Mouse (Mus musculus): ENCODE data around the gene Gm17018. TPM values are rescaled to one million over a fixed set of nuclear protein-coding genes. Genes with fewer than 3 reads are reported as not detected.
A peak's percentile ranks its signal among the peaks of the same experiment; 100 is the strongest.

Gm17018 gene
- polyA plus RNA-seq, 1 experiment from 2014 or later, result 30.4 TPM

GRCm38 (mm10) chr19:45527931-45528534, 32.4 kb upstream of the Gm17018 start:
- H3K27ac ChIP-seq (replicated peaks), result no peak overlapping the region
- no peak for DNase-seq (ENCODE audit: low spot score)
- no peaks in the 10 kb centered on the region for H3K27me3 ChIP-seq (ENCODE audit: control insufficient read depth, insufficient read depth, low read length)
- no peak overlapping the region for H3K9ac ChIP-seq (ENCODE audit: low read length)
- H3K4me1 ChIP-seq (replicated peaks; ENCODE audit: control insufficient read depth, insufficient read depth), result no peaks in the 10 kb centered on the region
- 83% methylated on average over 10 of the region's 10 CpGs for WGBS
- no peaks in the 10 kb centered on the region for H3K9me3 ChIP-seq (ENCODE audit: control insufficient read depth, low read length)
- no peak for ATAC-seq (ENCODE audit: low FRiP score, low TSS enrichment)
- peaks cover 5% of the 10 kb centered on the region; the same call in 1 of the 2 replicates for H3K36me3 ChIP-seq (ENCODE audit: control insufficient read depth, insufficient read depth, low read length)
- H3K4me2 ChIP-seq (replicated peaks; ENCODE audit: low read depth), result no peak overlapping the region
- TF ChIP-seq EP300 (optimal IDR thresholded peaks at IDR 0.05) (no peak), CTCF (IDR thresholded peaks at IDR 0.05; ENCODE audit: low read depth) (no peak)
- H3K4me3 ChIP-seq (ENCODE audit: low read depth, low read length), result no peak overlapping the region

GRCm38 (mm10) chr19:45529294-45529693, 31.1 kb upstream of the Gm17018 start:
- Histone ChIP-seq H3K4me3 (ENCODE audit: low read depth, low read length) (no peak overlapping the region), H3K4me2 (replicated peaks; ENCODE audit: low read depth) (no peak overlapping the region), H3K27me3 (ENCODE audit: control insufficient read depth, insufficient read depth, low read length) (no peaks in the 10 kb centered on the region), H3K9me3 (ENCODE audit: control insufficient read depth, low read length) (no peaks in the 10 kb centered on the region), H3K27ac (replicated peaks) (no peak overlapping the region), H3K36me3 (ENCODE audit: control insufficient read depth, insufficient read depth, low read length) (peaks cover 5% of the 10 kb centered on the region; the same call in 1 of the 2 replicates), H3K4me1 (replicated peaks; ENCODE audit: control insufficient read depth, insufficient read depth) (no peaks in the 10 kb centered on the region), H3K9ac (ENCODE audit: low read length) (no peak overlapping the region)
- WGBS, result 75% methylated on average over 5 of the region's 5 CpGs
- ATAC-seq (ENCODE audit: low FRiP score, low TSS enrichment), result no peak
- DNase-seq (ENCODE audit: low spot score), result no peak
- TF ChIP-seq CTCF (IDR thresholded peaks at IDR 0.05; ENCODE audit: low read depth), result no peak
- TF ChIP-seq EP300 (optimal IDR thresholded peaks at IDR 0.05), result no peak

DNA sequence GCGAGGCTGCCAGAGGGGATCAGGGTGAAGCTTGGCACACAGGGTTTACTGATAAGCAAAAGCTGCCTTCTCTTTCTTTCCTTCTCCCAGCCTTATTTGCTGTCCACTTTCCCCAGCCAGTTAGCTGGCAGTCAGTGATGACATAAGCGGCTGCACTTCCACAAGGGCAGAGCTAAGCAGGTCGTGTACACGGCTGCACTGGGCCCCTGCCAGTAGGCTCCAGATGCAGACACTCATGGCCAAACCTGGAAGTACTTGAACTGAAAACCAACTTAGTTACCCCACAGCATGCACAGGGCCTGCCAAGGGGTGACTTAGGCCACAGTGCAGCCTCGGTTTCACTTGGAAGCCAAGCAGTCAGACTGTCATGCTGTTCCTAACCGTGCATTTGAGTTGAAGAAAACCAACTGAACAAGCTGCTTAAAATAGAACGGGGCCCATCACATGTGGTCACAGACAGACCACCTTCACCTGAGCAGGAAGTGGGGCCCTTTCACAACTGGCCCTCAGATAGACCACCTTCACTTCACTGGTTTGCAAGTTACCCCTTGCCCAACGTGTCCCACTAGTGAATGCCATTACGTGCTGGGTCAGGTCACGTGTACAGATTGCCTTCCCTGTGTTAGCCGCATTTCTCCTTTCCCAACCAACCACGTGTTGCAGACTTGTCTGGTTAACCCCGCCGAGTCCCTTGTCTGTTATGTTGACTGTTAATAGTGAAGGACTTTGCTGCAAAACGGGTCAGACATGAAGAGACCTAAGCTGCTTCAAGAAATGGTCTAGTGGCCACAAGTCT, 30.0 kb upstream of the Gm17018 start:
- TF ChIP-seq EP300 (optimal IDR thresholded peaks at IDR 0.05) (no peak), CTCF (IDR thresholded peaks at IDR 0.05; ENCODE audit: low read depth) (no peak)
- DNase-seq (ENCODE audit: low spot score), result peak; percentile 66
- Histone ChIP-seq H3K4me3 (ENCODE audit: low read depth, low read length) (no peak overlapping the region), H3K27ac (replicated peaks) (no peak overlapping the region), H3K4me2 (replicated peaks; ENCODE audit: low read depth) (no peak overlapping the region), H3K27me3 (ENCODE audit: control insufficient read depth, insufficient read depth, low read length) (no peaks in the 10 kb centered on the region), H3K36me3 (ENCODE audit: control insufficient read depth, insufficient read depth, low read length) (peaks cover 5% of the 10 kb centered on the region; the same call in 1 of the 2 replicates), H3K4me1 (replicated peaks; ENCODE audit: control insufficient read depth, insufficient read depth) (no peaks in the 10 kb centered on the region), H3K9me3 (ENCODE audit: control insufficient read depth, low read length) (no peaks in the 10 kb centered on the region), H3K9ac (ENCODE audit: low read length) (no peak overlapping the region)
- peak; percentile 72 for ATAC-seq (ENCODE audit: low FRiP score, low TSS enrichment)
- WGBS, result 62% methylated on average over 15 of the region's 15 CpGs

DNA sequence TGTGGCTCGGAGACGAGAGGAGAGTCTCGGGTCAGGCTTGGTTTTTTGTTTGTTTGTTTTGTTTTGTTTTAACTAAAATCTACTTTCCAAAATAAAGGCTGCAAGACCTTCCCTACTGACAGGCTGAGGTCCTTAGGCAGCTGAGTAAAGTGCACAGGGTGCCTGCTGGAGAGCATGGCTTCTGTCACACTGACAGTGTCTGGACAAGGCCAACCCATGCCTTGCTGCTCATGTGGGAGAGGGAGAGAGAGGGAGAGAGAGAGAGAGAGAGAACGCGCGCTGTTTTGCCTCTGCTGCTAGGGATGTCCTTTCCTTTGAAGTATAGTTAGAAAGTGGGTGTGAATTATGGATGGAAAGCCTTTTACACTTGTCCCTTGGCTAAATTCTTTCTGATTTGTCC, 28.9 kb upstream of the Gm17018 start:
- Histone ChIP-seq H3K27me3 (ENCODE audit: control insufficient read depth, insufficient read depth, low read length) (no peaks in the 10 kb centered on the region), H3K36me3 (ENCODE audit: control insufficient read depth, insufficient read depth, low read length) (peaks cover 5% of the 10 kb centered on the region; the same call in 1 of the 2 replicates), H3K9ac (ENCODE audit: low read length) (no peak overlapping the region), H3K4me3 (ENCODE audit: low read depth, low read length) (no peak overlapping the region), H3K27ac (replicated peaks) (no peak overlapping the region), H3K4me2 (replicated peaks; ENCODE audit: low read depth) (no peak overlapping the region), H3K9me3 (ENCODE audit: control insufficient read depth, low read length) (no peaks in the 10 kb centered on the region), H3K4me1 (replicated peaks; ENCODE audit: control insufficient read depth, insufficient read depth) (no peaks in the 10 kb centered on the region)
- no peak for TF ChIP-seq CTCF (IDR thresholded peaks at IDR 0.05; ENCODE audit: low read depth)
- no peak for TF ChIP-seq EP300 (optimal IDR thresholded peaks at IDR 0.05)
- no peak for DNase-seq (ENCODE audit: low spot score)
- no peak for ATAC-seq (ENCODE audit: low FRiP score, low TSS enrichment)
- WGBS, result 70% methylated on average over 6 of the region's 6 CpGs

GRCm38 (mm10) chr19:45533617-45534016, 26.8 kb upstream of the Gm17018 start:
- ATAC-seq (ENCODE audit: low FRiP score, low TSS enrichment), result no peak
- Histone ChIP-seq H3K36me3 (ENCODE audit: control insufficient read depth, insufficient read depth, low read length) (no peaks in the 10 kb centered on the region), H3K9me3 (ENCODE audit: control insufficient read depth, low read length) (no peaks in the 10 kb centered on the region), H3K9ac (ENCODE audit: low read length) (no peak overlapping the region), H3K4me1 (replicated peaks; ENCODE audit: control insufficient read depth, insufficient read depth) (no peaks in the 10 kb centered on the region), H3K27me3 (ENCODE audit: control insufficient read depth, insufficient read depth, low read length) (no peaks in the 10 kb centered on the region), H3K4me2 (replicated peaks; ENCODE audit: low read depth) (no peak overlapping the region), H3K27ac (replicated peaks) (no peak overlapping the region), H3K4me3 (ENCODE audit: low read depth, low read length) (no peak overlapping the region)
- DNase-seq (ENCODE audit: low spot score), result no peak
- WGBS, result 63% methylated on average over 7 of the region's 7 CpGs
- TF ChIP-seq CTCF (IDR thresholded peaks at IDR 0.05; ENCODE audit: low read depth) (no peak), EP300 (optimal IDR thresholded peaks at IDR 0.05) (no peak)

GRCm38 (mm10) chr19:45535214-45535735, 25.1 kb upstream of the Gm17018 start:
- no peak overlapping the region for H3K27ac ChIP-seq (replicated peaks)
- 72% methylated on average over 8 of the region's 8 CpGs for WGBS

More at GRCm38 (mm10) chr19:45535214-45535735, 25.1 kb upstream of the Gm17018 start:
- TF ChIP-seq EP300 (optimal IDR thresholded peaks at IDR 0.05) (no peak), CTCF (IDR thresholded peaks at IDR 0.05; ENCODE audit: low read depth) (no peak)
- no peak overlapping the region for H3K4me2 ChIP-seq (replicated peaks; ENCODE audit: low read depth)
- H3K4me1 ChIP-seq (replicated peaks; ENCODE audit: control insufficient read depth, insufficient read depth), result no peaks in the 10 kb centered on the region
- no peak for ATAC-seq (ENCODE audit: low FRiP score, low TSS enrichment)
- no peaks in the 10 kb centered on the region for H3K27me3 ChIP-seq (ENCODE audit: control insufficient read depth, insufficient read depth, low read length)
- no peak overlapping the region for H3K4me3 ChIP-seq (ENCODE audit: low read depth, low read length)
- H3K36me3 ChIP-seq (ENCODE audit: control insufficient read depth, insufficient read depth, low read length), result no peaks in the 10 kb centered on the region
- H3K9ac ChIP-seq (ENCODE audit: low read length), result no peak overlapping the region
- DNase-seq (ENCODE audit: low spot score), result no peak
- no peaks in the 10 kb centered on the region for H3K9me3 ChIP-seq (ENCODE audit: control insufficient read depth, low read length)

All from stomach, postnatal 0 days (tissue).